In the genomic region with DNA sequence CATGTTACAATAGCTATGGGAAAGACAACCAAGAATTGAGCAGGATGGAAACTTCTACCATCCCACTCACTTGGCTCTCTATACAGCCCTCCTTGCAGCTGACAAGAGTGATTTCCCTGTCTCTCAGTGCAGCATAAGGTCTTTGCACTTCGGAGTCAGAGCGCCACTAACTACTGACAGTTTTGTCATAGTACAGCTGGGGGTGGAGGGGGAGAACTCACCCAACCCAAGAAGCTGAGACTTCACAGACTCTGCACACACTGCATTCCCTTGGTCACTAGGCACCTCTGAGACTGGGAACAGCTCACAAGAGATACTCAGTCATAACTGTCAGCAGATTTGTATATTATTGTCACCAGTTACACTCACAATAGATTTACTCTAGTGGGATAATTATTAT, we compare ENCODE assay signal across 17 mouse cellular contexts.
DNase-seq lines count a peak whose midpoint lies in the region; ATAC-seq and TF ChIP-seq lines count a peak whose summit lies in the region.
"Had no signal": no experiment of that assay in that cellular context is flagged by ENCODE, and none has a peak within 500 bp of the region (broad histone marks: within the 10 kb centered on the region; RNA-seq: fewer than 3 reads in every experiment).

No protein-coding gene starts in this region.

- no peak for DNase-seq in hindbrain, postnatal 0 days (ENCODE audit: low spot score)
- DNase-seq in hindbrain, embryonic 11.5 days (ENCODE audit: low spot score): no peak
- peak; percentile 9 for DNase-seq in lung, postnatal 0 days (ENCODE audit: low spot score)
- no peak for DNase-seq in lung, postnatal 25 days (ENCODE audit: low spot score)
- DNase-seq in lung, postnatal 36 days: peak; percentile 3
- DNase-seq: gastrocnemius, postnatal 10 days; heart, adult 2 months; midbrain, embryonic 14.5 days; spleen, adult 18-20 months; thymus, postnatal 14 days had no signal

- WGBS in hindbrain, postnatal 0 days: 68% methylated on average over 2 of the region's 2 CpGs
- 90% methylated on average over 2 of the region's 2 CpGs for WGBS in hindbrain, embryonic 11.5 days
- 43% methylated on average over 2 of the region's 2 CpGs for WGBS in lung, postnatal 0 days
- 37% methylated on average over 2 of the region's 2 CpGs for WGBS in forebrain, embryonic 16.5 days
- 80% methylated on average over 2 of the region's 2 CpGs for WGBS in intestine, postnatal 0 days

- no peaks in the 10 kb centered on the region for H3K36me3 ChIP-seq in hindbrain, postnatal 0 days (ENCODE audit: insufficient read depth, low read length)
- H3K36me3 ChIP-seq in hindbrain, embryonic 11.5 days (ENCODE audit: control insufficient read depth, insufficient read depth, low read length): no peaks in the 10 kb centered on the region
- no peaks in the 10 kb centered on the region for H3K36me3 ChIP-seq in lung, postnatal 0 days (ENCODE audit: insufficient read depth, low read length)
- no peaks in the 10 kb centered on the region for H3K36me3 ChIP-seq in forebrain, embryonic 16.5 days (ENCODE audit: control insufficient read depth, insufficient read depth)
- no peaks in the 10 kb centered on the region for H3K36me3 ChIP-seq in intestine, postnatal 0 days (ENCODE audit: control insufficient read depth, insufficient read depth)
- H3K36me3 ChIP-seq: liver, embryonic 12.5 days; stomach, embryonic 15.5 days had no signal

- H3K9me3 ChIP-seq in hindbrain, postnatal 0 days (ENCODE audit: low read length): no peaks in the 10 kb centered on the region
- no peaks in the 10 kb centered on the region for H3K9me3 ChIP-seq in hindbrain, embryonic 11.5 days (ENCODE audit: control insufficient read depth, low read length)
- no peaks in the 10 kb centered on the region for H3K9me3 ChIP-seq in lung, postnatal 0 days (ENCODE audit: low read length)
- H3K9me3 ChIP-seq in forebrain, embryonic 16.5 days (ENCODE audit: control insufficient read depth, low read length): no peaks in the 10 kb centered on the region
- H3K9me3 ChIP-seq in intestine, postnatal 0 days (ENCODE audit: control insufficient read depth): no peaks in the 10 kb centered on the region
- H3K9me3 ChIP-seq: liver, embryonic 12.5 days; stomach, embryonic 15.5 days had no signal

- no peak overlapping the region for H3K27ac ChIP-seq in hindbrain, postnatal 0 days
- H3K27ac ChIP-seq in hindbrain, embryonic 11.5 days (ENCODE audit: low read depth, low read length): no peak overlapping the region
- H3K27ac ChIP-seq in lung, postnatal 0 days (ENCODE audit: low read length): no peak overlapping the region
- peak overlapping the region; percentile 61 for H3K27ac ChIP-seq in forebrain, embryonic 16.5 days (ENCODE audit: low read length)
- H3K27ac ChIP-seq in intestine, postnatal 0 days (ENCODE audit: low read depth, low read length): no peak overlapping the region
- H3K27ac ChIP-seq: heart, adult 2 months; left cerebral cortex, adult 2 months; liver, embryonic 12.5 days; stomach, embryonic 15.5 days had no signal

- no peak overlapping the region for H3K9ac ChIP-seq in hindbrain, postnatal 0 days (replicated peaks; ENCODE audit: low read length)
- no peak overlapping the region for H3K9ac ChIP-seq in hindbrain, embryonic 11.5 days (ENCODE audit: low read depth, low read length)
- H3K9ac ChIP-seq in lung, postnatal 0 days (replicated peaks; ENCODE audit: low read depth): no peak overlapping the region
- no peak overlapping the region for H3K9ac ChIP-seq in forebrain, embryonic 16.5 days (replicated peaks; ENCODE audit: low read depth, low read length)
- no peak overlapping the region for H3K9ac ChIP-seq in intestine, postnatal 0 days (ENCODE audit: low read depth, low read length)
- H3K9ac ChIP-seq: liver, embryonic 12.5 days; stomach, embryonic 15.5 days had no signal

- no peak for TF ChIP-seq CTCF in hindbrain, postnatal 0 days (IDR thresholded peaks at IDR 0.05; ENCODE audit: low read depth)
- TF ChIP-seq CTCF in lung, postnatal 0 days (IDR thresholded peaks at IDR 0.05): no peak
- TF ChIP-seq CTCF in intestine, postnatal 0 days (IDR thresholded peaks at IDR 0.05; ENCODE audit: low read depth): no peak

- H3K4me2 ChIP-seq in hindbrain, postnatal 0 days (ENCODE audit: low read depth, low read length): no peak overlapping the region
- H3K4me2 ChIP-seq in hindbrain, embryonic 11.5 days (replicated peaks; ENCODE audit: low read depth, low read length): no peak overlapping the region
- H3K4me2 ChIP-seq in lung, postnatal 0 days (replicated peaks; ENCODE audit: low read depth, low read length): no peak overlapping the region
- H3K4me2 ChIP-seq in forebrain, embryonic 16.5 days (ENCODE audit: low read length): no peak overlapping the region
- no peak overlapping the region for H3K4me2 ChIP-seq in intestine, postnatal 0 days (replicated peaks; ENCODE audit: low read depth)
- H3K4me2 ChIP-seq: liver, embryonic 12.5 days; stomach, embryonic 15.5 days had no signal

- H3K4me1 ChIP-seq in hindbrain, postnatal 0 days (ENCODE audit: insufficient read depth, low read length): no peaks in the 10 kb centered on the region
- H3K4me1 ChIP-seq in hindbrain, embryonic 11.5 days (replicated peaks; ENCODE audit: control insufficient read depth, insufficient read depth, low read length): no peaks in the 10 kb centered on the region
- H3K4me1 ChIP-seq in lung, postnatal 0 days (ENCODE audit: insufficient read depth, low read depth, low read length): no peaks in the 10 kb centered on the region
- peaks cover 16% of the 10 kb centered on the region for H3K4me1 ChIP-seq in forebrain, embryonic 16.5 days (replicated peaks; ENCODE audit: control insufficient read depth, insufficient read depth, low read length)
- H3K4me1 ChIP-seq in intestine, postnatal 0 days (replicated peaks; ENCODE audit: control insufficient read depth, insufficient read depth, low read length): no peaks in the 10 kb centered on the region
- H3K4me1 ChIP-seq: liver, embryonic 12.5 days; stomach, embryonic 15.5 days had no signal

- 0 out of 2 replicates have a peak, but pooled peaks have one; percentile 45 for ATAC-seq in hindbrain, postnatal 0 days
- ATAC-seq in hindbrain, embryonic 11.5 days (ENCODE audit: low FRiP score): no peak
- ATAC-seq in lung, postnatal 0 days: no peak
- peak; percentile 90 for ATAC-seq in forebrain, embryonic 16.5 days
- no peak for ATAC-seq in intestine, postnatal 0 days
- ATAC-seq: hindbrain, embryonic 16.5 days; liver, embryonic 12.5 days had no signal

- no peak for TF ChIP-seq EP300 in lung, postnatal 0 days (IDR thresholded peaks at IDR 0.05)

- no peaks in the 10 kb centered on the region for H3K27me3 ChIP-seq in hindbrain, postnatal 0 days (ENCODE audit: insufficient read depth, low read length)
- no peaks in the 10 kb centered on the region for H3K27me3 ChIP-seq in hindbrain, embryonic 11.5 days (ENCODE audit: control insufficient read depth, insufficient read depth, low read length)
- no peaks in the 10 kb centered on the region for H3K27me3 ChIP-seq in lung, postnatal 0 days (replicated peaks; ENCODE audit: insufficient read depth, low read length)
- H3K27me3 ChIP-seq in forebrain, embryonic 16.5 days (replicated peaks; ENCODE audit: control insufficient read depth, insufficient read depth, low read length): no peaks in the 10 kb centered on the region
- H3K27me3 ChIP-seq in intestine, postnatal 0 days (replicated peaks; ENCODE audit: control insufficient read depth, insufficient read depth, low read length): no peaks in the 10 kb centered on the region
- H3K27me3 ChIP-seq: liver, embryonic 12.5 days; stomach, embryonic 15.5 days had no signal

- H3K4me3 ChIP-seq in hindbrain, postnatal 0 days (ENCODE audit: low read length): no peak overlapping the region
- H3K4me3 ChIP-seq in hindbrain, embryonic 11.5 days (ENCODE audit: low read depth, low read length): no peak overlapping the region
- no peak overlapping the region for H3K4me3 ChIP-seq in lung, postnatal 0 days (ENCODE audit: low read depth, low read length)
- no peak overlapping the region for H3K4me3 ChIP-seq in forebrain, embryonic 16.5 days (replicated peaks; ENCODE audit: low read length)
- no peak overlapping the region for H3K4me3 ChIP-seq in intestine, postnatal 0 days (ENCODE audit: low read depth, low read length)
- H3K4me3 ChIP-seq: heart, adult 2 months; left cerebral cortex, adult 2 months; liver, embryonic 12.5 days; myocyte; stomach, embryonic 15.5 days had no signal

Comparison
In these comparisons a context has a peak if more than half of its experiments do, and no peak if none do; other contexts are left out.
1. ATAC-seq: peak in hindbrain, postnatal 0 days (single experiment) and forebrain, embryonic 16.5 days (single experiment); none in hindbrain, embryonic 11.5 days (single experiment), lung, postnatal 0 days (single experiment) and intestine, postnatal 0 days (single experiment).
2. DNase-seq: peak in lung, postnatal 0 days (single experiment) and lung, postnatal 36 days (single experiment); none in hindbrain, postnatal 0 days (single experiment), hindbrain, embryonic 11.5 days (single experiment) and lung, postnatal 25 days (single experiment).